Mouse (Mus musculus) forebrain, embryonic 13.5 days (tissue): Measurements from ENCODE around the gene Clstn2. TPM values are rescaled to one million over a fixed set of nuclear protein-coding genes. Genes with fewer than 3 reads are reported as not detected.

Source experiments
- ATAC-seq: fragments of 200-750 bp; cut with Nextera tagmentation; 2 replicates; pipeline ENCODE4 v1.8.0; 2017
- H3K27ac ChIP-seq: fragments of 300-500 bp; sonication (generic); 2 replicates; pipeline ENCODE4 v1.5.1; 2015; ENCODE audit warnings: inconsistent platforms, mild to moderate bottlenecking, moderate library complexity
- H3K27me3 ChIP-seq: fragments of 300-500 bp; sonication (generic); 2 replicates; pipeline ENCODE4 v1.6.1; 2015; ENCODE audit warnings: mild to moderate bottlenecking, inconsistent platforms
- H3K36me3 ChIP-seq: fragments of 300-500 bp; sonication (generic); 2 replicates; pipeline ENCODE4 v1.6.1; 2015; ENCODE audit warnings: mild to moderate bottlenecking, inconsistent platforms; ENCODE audit not compliant: poor library complexity, severe bottlenecking
- H3K4me1 ChIP-seq: fragments of 300-500 bp; sonication (generic); 2 replicates; pipeline ENCODE4 v1.6.1; 2015; ENCODE audit warnings: inconsistent platforms
- H3K4me2 ChIP-seq: fragments of 300-500 bp; sonication (generic); 2 replicates; pipeline ENCODE4 v1.6.1; 2015; ENCODE audit warnings: inconsistent platforms, mild to moderate bottlenecking, moderate library complexity
- H3K4me3 ChIP-seq: fragments of 300-500 bp; sonication (generic); 2 replicates; pipeline ENCODE4 v1.5.1; 2015; ENCODE audit warnings: mild to moderate bottlenecking, inconsistent platforms
- H3K9ac ChIP-seq: fragments of 300-500 bp; sonication (generic); 2 replicates; pipeline ENCODE4 v1.6.1; 2015; ENCODE audit warnings: mild to moderate bottlenecking, inconsistent platforms
- H3K9me3 ChIP-seq: fragments of 300-500 bp; sonication (generic); replicated peaks from 2 replicates; pipeline ENCODE4 v1.6.1; 2016; ENCODE audit warnings: inconsistent platforms
- WGBS: fragments of 180-500 bp; shearing (Covaris S2); methylation state at CpG from one replicate; pipeline ENCODE4 v1.1.7; 2015; 5-methylcytosine and 5-hydroxymethylcytosine counted together
- polyA plus RNA-seq: library from polyadenylated mRNA; unstranded; fragments of >200 nt; fragmentation: Nextera tagmentation; extraction: Ambion mirVana; gene quantifications from 2 replicates; pipeline ENCODE4 v1.2.1, GENCODE M21; 2015

Clstn2 gene
- polyA plus RNA-seq, 1 experiment from 2014 or later: 3.8 TPM

DNA sequence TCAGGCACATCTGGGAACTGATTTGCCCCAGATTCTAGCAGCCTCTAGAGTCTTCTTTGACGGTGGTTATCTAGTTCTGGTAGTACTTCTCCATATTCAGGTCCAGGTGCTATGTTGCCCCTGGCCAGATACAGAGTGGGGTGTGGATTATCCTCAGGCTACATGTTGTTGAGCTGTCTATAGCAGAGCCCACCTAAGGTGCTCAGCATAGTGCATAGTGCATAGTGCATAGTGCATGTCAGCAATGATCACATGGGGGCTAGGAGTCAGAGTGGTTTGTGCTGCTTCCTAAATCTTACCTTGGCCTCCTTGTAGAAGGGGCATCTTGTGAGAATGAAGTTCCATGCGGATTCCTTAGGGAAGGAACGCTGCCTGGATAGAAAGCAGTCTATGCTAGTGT is 556.5 kb downstream of the Clstn2 start:
- 88% methylated on average over 3 of the region's 3 CpGs for WGBS
- Histone ChIP-seq H3K9me3 (no peaks in the 10 kb centered on the region), H3K4me2 (no peak overlapping the region), H3K4me3 (no peak overlapping the region), H3K36me3 (no peaks in the 10 kb centered on the region), H3K27me3 (no peaks in the 10 kb centered on the region), H3K9ac (no peak overlapping the region), H3K27ac (no peak overlapping the region), H3K4me1 (no peaks in the 10 kb centered on the region)
- ATAC-seq: no peak

DNA sequence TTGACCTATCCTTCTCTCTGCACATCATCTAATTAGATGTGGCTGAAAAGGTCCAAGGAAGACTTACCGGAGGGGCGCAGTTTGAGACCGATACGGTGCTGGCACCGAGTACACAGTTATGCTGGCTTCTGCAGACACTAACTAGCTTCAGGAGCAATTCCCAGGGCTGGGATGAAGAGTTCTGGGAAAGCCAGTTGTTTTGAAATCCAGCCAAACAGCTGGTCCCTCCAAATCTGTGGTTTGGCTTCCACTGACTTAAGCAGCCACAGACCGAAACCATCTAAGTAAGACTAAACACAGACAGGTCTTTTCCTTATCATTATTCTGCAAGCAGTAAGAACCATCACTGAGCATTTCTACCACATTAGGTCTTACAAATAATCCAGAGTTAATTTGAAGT is 558.1 kb downstream of the Clstn2 start:
- Histone ChIP-seq H3K9ac (no peak overlapping the region), H3K27me3 (no peaks in the 10 kb centered on the region), H3K4me3 (no peak overlapping the region), H3K27ac (no peak overlapping the region), H3K4me2 (no peak overlapping the region), H3K36me3 (no peaks in the 10 kb centered on the region), H3K9me3 (no peaks in the 10 kb centered on the region), H3K4me1 (no peaks in the 10 kb centered on the region)
- 96% methylated on average over 6 of the region's 6 CpGs for WGBS
- ATAC-seq: no peak

DNA sequence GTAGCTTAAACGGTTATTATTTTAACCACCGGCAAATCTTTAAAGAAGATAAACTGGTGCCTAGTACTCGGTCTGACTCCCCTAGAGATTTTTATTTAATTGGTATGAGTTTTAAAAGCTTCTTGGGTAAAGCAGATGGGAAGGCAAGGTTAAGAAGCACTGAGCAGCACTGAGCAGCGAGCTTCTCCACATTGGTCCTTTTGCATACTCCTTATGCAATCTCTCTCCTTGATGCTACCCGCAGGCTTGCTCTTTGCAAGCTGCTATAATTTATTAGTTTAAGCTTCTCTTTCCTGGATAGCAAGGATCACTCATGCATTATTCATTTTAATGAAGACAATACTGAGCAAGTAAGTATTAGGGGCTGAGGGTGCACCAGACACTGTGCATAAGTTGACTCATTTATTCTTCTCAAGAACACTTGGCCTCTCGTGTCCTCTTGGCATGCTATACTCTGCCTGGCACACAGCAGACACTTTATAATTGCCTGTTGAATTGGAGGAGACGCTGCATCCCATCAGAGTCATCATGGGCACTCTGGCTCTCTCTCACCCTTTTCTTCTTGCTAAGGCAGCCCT is 561.9 kb downstream of the Clstn2 start:
- no peak overlapping the region for H3K27ac ChIP-seq
- ATAC-seq: no peak
- no peaks in the 10 kb centered on the region for H3K4me1 ChIP-seq
- no peaks in the 10 kb centered on the region for H3K27me3 ChIP-seq
- no peak overlapping the region for H3K4me2 ChIP-seq
- no peaks in the 10 kb centered on the region for H3K9me3 ChIP-seq
- WGBS: 69% methylated on average over 7 of the region's 7 CpGs
- H3K36me3 ChIP-seq: no peaks in the 10 kb centered on the region
- H3K9ac ChIP-seq: no peak overlapping the region
- no peak overlapping the region for H3K4me3 ChIP-seq

DNA sequence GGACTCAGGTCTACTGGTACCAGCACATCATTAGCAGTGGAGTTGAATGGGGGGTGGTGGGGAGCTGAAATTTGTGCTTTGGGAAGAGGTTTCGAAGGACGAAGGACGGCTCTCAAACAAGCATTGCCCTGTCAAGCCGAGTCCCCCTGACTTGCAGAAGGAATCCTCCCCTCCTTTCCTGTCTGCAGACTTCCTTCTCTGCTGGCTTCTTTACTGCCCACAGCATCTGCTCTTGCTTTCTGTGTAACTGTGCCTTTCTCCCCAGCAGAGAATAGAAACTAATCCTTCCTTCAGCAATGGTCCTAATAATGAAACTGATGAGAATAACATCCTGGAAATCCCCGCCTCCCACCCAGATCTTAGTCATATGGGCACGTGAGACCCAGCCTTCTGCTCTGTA is 572.5 kb downstream of the Clstn2 start:
- Histone ChIP-seq H3K4me3 (no peak overlapping the region), H3K4me1 (no peaks in the 10 kb centered on the region), H3K4me2 (no peak overlapping the region), H3K27me3 (no peaks in the 10 kb centered on the region), H3K9me3 (no peaks in the 10 kb centered on the region), H3K27ac (no peak overlapping the region), H3K36me3 (no peaks in the 10 kb centered on the region), H3K9ac (no peak overlapping the region)
- 67% methylated on average over 6 of the region's 6 CpGs for WGBS
- no peak for ATAC-seq

DNA sequence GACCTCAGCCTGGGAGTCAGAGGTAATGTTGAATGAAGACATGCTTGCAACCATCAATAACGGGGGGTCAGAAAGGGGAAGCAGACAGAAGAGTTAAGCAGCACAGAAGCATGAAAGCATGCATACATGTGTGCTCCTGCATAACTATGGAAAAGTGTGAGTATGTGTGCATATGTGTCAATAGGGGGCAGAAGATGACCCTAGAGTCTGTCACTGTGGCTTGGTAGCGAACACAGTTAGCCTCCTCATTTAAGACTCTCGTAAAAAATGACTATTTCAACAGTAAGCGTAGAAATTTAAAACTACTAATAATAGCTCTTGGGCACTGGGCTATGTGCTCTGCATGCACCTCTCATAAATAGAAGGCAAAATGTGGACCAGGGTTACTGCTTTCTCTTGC is 573.2 kb downstream of the Clstn2 start:
- no peak overlapping the region for H3K4me3 ChIP-seq
- H3K27me3 ChIP-seq: no peaks in the 10 kb centered on the region
- H3K4me2 ChIP-seq: no peak overlapping the region
- H3K9ac ChIP-seq: no peak overlapping the region
- H3K27ac ChIP-seq: no peak overlapping the region
- no peak for ATAC-seq
- H3K36me3 ChIP-seq: no peaks in the 10 kb centered on the region
- H3K4me1 ChIP-seq: no peaks in the 10 kb centered on the region
- H3K9me3 ChIP-seq: no peaks in the 10 kb centered on the region
- 75% methylated on average over 4 of the region's 4 CpGs for WGBS

DNA sequence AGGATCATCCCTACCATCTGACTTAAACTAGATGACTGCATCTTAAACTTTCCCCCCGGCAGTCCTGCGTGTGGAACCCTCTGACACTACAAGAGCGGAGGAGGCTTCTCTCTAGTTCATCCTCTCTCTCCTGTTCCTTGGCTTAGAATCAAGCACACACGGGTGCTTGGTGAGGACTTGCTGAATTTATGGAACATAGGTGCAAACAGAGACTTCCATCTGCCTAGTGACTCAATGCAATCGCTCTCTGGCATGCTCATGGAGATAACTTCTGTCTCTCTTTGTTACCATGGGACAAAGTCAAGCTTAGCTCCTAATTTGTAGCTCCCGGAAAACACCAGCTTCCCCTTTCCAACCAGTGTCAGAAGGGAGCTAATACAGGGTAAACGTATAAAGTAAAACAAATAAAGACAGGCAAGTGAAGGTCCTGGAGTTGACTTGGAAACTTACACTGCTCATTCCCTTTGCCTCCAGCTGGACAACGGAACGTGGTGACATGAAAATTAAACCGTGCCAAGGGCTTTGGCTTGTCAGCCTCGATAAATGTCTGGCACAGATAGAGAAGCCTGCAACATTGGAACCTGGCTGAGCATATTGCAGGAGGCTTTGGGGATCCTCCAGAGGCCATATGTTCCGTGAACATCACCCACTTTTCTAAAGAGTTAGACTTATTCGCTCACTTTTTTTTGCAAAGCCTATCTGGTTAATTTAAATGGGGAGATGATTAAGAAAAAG is 583.5 kb downstream of the Clstn2 start:
- no peaks in the 10 kb centered on the region for H3K9me3 ChIP-seq
- H3K27me3 ChIP-seq: no peaks in the 10 kb centered on the region
- H3K27ac ChIP-seq: no peak overlapping the region
- WGBS: 83% methylated on average over 13 of the region's 13 CpGs
- no peak; the same call in 1 of the 2 replicates for ATAC-seq
- H3K9ac ChIP-seq: no peak overlapping the region
- peaks cover 8% of the 10 kb centered on the region; the same call in 1 of the 2 replicates for H3K4me1 ChIP-seq
- no peak overlapping the region for H3K4me3 ChIP-seq
- H3K36me3 ChIP-seq: no peaks in the 10 kb centered on the region
- H3K4me2 ChIP-seq: no peak overlapping the region

DNA sequence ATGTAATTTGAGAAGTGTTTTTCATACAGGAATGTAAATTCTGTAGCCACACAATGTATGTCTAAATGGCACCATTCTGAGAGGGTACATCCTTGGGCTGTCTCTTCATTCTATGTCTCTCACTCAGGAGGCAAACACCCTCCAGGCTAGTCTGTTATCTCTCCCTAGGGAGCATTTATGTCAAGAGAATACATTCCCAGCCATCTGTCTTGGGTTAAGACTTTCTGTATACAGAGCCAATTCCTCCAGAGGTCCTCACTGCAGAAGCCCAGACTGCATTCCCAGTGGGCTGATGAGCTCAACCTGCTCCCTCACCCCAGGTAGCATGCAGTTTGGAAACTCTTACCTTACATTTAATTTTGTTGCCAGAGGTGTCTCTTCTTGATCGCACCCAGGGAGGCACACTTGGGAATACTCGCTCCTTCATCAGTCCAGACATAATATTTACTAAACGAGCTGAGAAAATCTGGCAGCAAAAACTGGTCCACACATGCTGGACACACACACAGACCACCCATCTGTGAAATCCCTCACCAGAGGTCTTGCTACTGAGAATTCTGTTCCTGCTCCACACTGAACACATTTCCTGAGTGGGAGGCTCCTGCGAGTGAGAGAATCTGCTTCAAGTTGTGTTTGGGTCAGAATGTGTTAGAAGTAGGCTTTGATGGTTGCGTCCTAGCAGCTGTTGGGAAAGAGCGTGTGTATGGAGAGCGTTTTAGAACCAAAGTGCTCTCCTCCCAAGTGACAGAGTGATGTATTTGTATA is 592.9 kb downstream of the Clstn2 start:
- Histone ChIP-seq H3K27me3 (no peaks in the 10 kb centered on the region), H3K9me3 (no peaks in the 10 kb centered on the region), H3K9ac (no peak overlapping the region), H3K4me3 (no peak overlapping the region), H3K27ac (no peak overlapping the region), H3K36me3 (no peaks in the 10 kb centered on the region), H3K4me1 (no peaks in the 10 kb centered on the region), H3K4me2 (no peak overlapping the region)
- no peak for ATAC-seq
- WGBS: 81% methylated on average over 7 of the region's 7 CpGs

DNA sequence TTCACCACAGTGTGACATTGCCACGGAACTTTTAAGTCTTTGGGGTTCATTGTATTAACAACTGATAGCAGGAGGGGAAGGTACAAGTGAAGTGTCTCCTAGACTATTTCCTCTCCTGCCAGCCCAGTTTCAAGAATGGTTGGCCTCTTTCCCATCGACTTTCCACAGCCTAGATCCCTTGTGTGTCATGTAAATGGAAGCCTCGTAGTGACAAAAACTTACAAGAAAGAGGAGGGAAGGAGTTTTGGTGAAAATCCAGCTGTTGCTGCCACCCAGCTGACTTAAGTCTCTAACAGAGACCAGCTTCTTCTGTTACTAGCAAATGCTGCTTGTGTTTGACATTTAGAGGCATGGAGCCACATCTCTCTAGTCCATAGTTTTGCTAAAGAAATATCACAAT is 598.3 kb downstream of the Clstn2 start:
- WGBS: 68% methylated on average over 3 of the region's 3 CpGs
- H3K4me1 ChIP-seq: no peaks in the 10 kb centered on the region

DNA sequence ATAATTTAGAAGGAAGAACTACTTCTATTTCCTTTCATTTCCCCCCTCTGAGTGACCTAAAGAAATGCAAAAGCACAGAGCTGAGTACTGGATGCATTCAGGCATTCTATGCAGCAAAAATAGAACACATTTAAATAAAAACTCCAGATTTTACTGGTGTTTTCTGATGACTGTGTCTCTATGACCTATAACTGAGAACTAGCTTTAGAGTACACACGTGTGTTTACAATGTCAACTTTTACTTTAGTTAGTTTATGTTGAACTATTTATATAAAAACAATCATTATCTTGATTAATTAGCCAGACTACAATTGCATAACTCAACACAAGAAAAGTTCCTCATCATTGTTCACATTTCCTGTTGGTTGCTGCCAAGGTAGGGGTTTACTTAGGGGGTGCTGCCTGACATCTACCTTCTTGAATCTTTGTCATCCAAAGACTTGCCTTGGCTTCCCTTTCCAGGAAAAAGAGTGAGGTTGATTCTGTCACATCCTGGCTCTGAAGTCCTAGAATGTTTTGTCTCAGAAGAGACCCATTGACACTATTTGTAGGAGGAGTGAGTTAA is 603.0 kb downstream of the Clstn2 start:
- 79% methylated on average over 1 of the region's 1 CpGs for WGBS

More for the DNA sequence above, 598.3 kb downstream of the Clstn2 start:
- Histone ChIP-seq H3K9me3 (no peaks in the 10 kb centered on the region), H3K4me3 (no peak overlapping the region), H3K27ac (no peak overlapping the region), H3K4me2 (no peak overlapping the region), H3K9ac (no peak overlapping the region), H3K36me3 (no peaks in the 10 kb centered on the region), H3K27me3 (no peaks in the 10 kb centered on the region)
- no peak for ATAC-seq

DNA sequence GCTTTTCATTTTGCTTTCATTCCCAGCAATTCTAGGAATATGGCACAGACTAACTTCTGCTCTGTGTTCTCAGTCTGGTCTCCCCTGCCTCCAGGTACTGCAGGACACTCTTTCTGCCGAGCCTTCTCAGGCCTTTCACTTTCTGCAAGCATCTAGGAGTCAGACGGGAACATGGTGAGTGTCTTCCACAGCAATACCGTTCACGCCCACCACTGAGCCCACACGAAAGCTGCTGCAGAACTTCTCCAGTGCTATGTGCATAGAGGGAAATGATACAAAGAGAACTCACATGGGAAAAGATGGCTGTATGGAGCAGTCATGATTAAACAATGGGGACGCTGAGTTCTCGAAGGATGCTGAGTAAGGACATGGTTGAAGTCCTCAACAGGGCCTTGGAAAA is 604.9 kb downstream of the Clstn2 start:
- Histone ChIP-seq H3K4me3 (no peak overlapping the region), H3K4me2 (no peak overlapping the region), H3K27ac (no peak overlapping the region), H3K27me3 (no peaks in the 10 kb centered on the region), H3K36me3 (no peaks in the 10 kb centered on the region), H3K9me3 (no peaks in the 10 kb centered on the region), H3K4me1 (no peaks in the 10 kb centered on the region), H3K9ac (no peak overlapping the region)
- 87% methylated on average over 7 of the region's 7 CpGs for WGBS
- no peak for ATAC-seq

More for the DNA sequence above, 603.0 kb downstream of the Clstn2 start:
- Histone ChIP-seq H3K27ac (no peak overlapping the region), H3K4me2 (no peak overlapping the region), H3K36me3 (no peaks in the 10 kb centered on the region), H3K4me1 (no peaks in the 10 kb centered on the region), H3K27me3 (no peaks in the 10 kb centered on the region), H3K9ac (no peak overlapping the region), H3K9me3 (no peaks in the 10 kb centered on the region), H3K4me3 (no peak overlapping the region)
- no peak for ATAC-seq

DNA sequence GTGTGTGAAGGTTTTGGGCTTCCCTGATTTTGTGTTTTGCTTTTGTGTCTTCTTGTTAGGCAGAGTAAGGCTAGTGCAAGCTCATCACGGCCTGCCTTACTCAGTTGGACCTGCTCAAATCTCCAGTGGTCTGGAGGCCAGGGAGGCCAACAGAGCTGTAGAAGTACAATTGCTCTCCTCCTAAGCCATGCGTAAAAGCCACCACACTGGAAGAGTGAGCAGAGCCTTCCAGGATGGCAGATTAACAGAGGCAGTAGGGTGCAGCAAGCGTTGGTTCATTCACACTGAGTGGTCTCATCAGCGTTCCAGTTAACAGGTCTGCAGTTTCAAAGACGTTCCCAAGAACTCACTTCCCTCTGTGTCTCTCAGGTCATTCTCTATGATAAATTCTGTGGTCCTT is 612.1 kb downstream of the Clstn2 start:
- no peak overlapping the region for H3K9ac ChIP-seq
- no peak for ATAC-seq
- H3K4me3 ChIP-seq: no peak overlapping the region
- WGBS: 69% methylated on average over 5 of the region's 5 CpGs
- H3K36me3 ChIP-seq: no peaks in the 10 kb centered on the region
- no peaks in the 10 kb centered on the region for H3K9me3 ChIP-seq
- H3K27me3 ChIP-seq: no peaks in the 10 kb centered on the region
- H3K4me2 ChIP-seq: no peak overlapping the region
- H3K4me1 ChIP-seq: no peaks in the 10 kb centered on the region
- H3K27ac ChIP-seq: no peak overlapping the region
